In the genomic region with DNA sequence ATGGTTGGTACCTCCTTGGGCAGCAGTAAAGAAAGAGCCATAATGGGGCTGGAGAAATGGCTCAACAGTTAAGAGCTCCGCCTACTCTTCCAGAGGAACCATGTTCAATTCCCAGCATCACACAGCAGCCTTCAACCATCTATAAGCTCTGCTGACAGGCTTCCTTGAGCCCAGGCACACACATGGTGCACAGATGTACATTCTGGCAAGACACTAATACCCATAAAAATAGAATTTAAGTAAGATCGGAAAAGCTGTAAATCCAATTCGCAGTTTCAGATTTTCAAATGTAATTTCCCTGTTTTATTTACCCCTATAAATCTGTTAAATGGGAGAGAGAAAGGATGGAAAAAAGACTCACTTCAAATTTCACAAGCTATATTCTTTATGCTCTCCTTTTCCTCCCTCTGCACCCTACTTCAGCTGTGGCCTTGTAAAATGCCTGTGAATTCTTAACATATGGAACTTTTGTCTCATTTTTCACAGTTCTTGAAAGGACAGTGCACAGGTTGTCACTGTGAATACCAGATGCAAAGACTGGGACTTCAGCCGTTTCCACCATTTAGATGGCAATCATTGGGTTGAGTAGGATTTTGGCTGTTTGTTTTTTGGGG, we compare ENCODE assay signal across 19 mouse cellular contexts.
"Had no signal": no experiment of that assay in that cellular context is flagged by ENCODE, and none has a peak within 500 bp of the region (broad histone marks: within the 10 kb centered on the region; RNA-seq: fewer than 3 reads in every experiment).

No protein-coding gene starts in this region.

- DNase-seq: liver, postnatal 0 days; lung, adult 2 months; lung, postnatal 14 days; lung, postnatal 4 days; midbrain, embryonic 14.5 days; right cerebral cortex, postnatal 14 days; thymus, adult 2 months; thymus, postnatal 25 days; thymus, postnatal 4 days had no signal

- H3K27me3 ChIP-seq: lung, embryonic 15.5 days; midbrain, embryonic 12.5 days; neural tube, embryonic 13.5 days; neural tube, embryonic 15.5 days; stomach, embryonic 15.5 days had no signal

- H3K9ac ChIP-seq: liver, postnatal 0 days; lung, embryonic 15.5 days; midbrain, embryonic 12.5 days; neural tube, embryonic 13.5 days; neural tube, embryonic 15.5 days; stomach, embryonic 15.5 days had no signal

- H3K4me1 ChIP-seq: lung, embryonic 15.5 days; midbrain, embryonic 10.5 days; midbrain, embryonic 12.5 days; neural tube, embryonic 13.5 days; neural tube, embryonic 15.5 days; stomach, embryonic 15.5 days had no signal

- H3K27ac ChIP-seq: lung, embryonic 15.5 days; midbrain, embryonic 10.5 days; midbrain, embryonic 12.5 days; neural tube, embryonic 13.5 days; neural tube, embryonic 15.5 days; stomach, embryonic 15.5 days; stomach, postnatal 0 days had no signal

- H3K36me3 ChIP-seq: lung, embryonic 15.5 days; midbrain, embryonic 10.5 days; midbrain, embryonic 12.5 days; neural tube, embryonic 13.5 days; neural tube, embryonic 15.5 days; stomach, embryonic 15.5 days had no signal

- ATAC-seq: liver, postnatal 0 days; lung, postnatal 0 days; midbrain, embryonic 16.5 days had no signal

- H3K9me3 ChIP-seq: lung, embryonic 15.5 days; midbrain, embryonic 10.5 days; midbrain, embryonic 12.5 days; neural tube, embryonic 13.5 days; neural tube, embryonic 15.5 days; stomach, embryonic 15.5 days had no signal

- H3K4me2 ChIP-seq: lung, embryonic 15.5 days; midbrain, embryonic 12.5 days; neural tube, embryonic 13.5 days; neural tube, embryonic 15.5 days; stomach, embryonic 15.5 days had no signal

- H3K4me3 ChIP-seq: lung, embryonic 15.5 days; midbrain, embryonic 10.5 days; midbrain, embryonic 12.5 days; myocyte; neural tube, embryonic 13.5 days; neural tube, embryonic 15.5 days; stomach, embryonic 15.5 days had no signal
